ENCODE assay signal across 21 mouse cellular contexts in genomic region chr4:88314898-88315297, GRCm38 (mm10).
"Had no signal": no experiment of that assay in that cellular context is flagged by ENCODE, and none has a peak within 500 bp of the region (broad histone marks: within the 10 kb centered on the region; RNA-seq: fewer than 3 reads in every experiment).

No protein-coding gene starts in this region.

- H3K27ac ChIP-seq: kidney, embryonic 15.5 days; limb, embryonic 13.5 days; liver, embryonic 12.5 days; liver, embryonic 15.5 days; lung, embryonic 15.5 days; midbrain, embryonic 12.5 days; midbrain, embryonic 15.5 days; neural tube, embryonic 12.5 days; neural tube, embryonic 15.5 days had no signal

- H3K4me3 ChIP-seq: kidney, embryonic 15.5 days; limb, embryonic 13.5 days; liver, embryonic 12.5 days; liver, embryonic 15.5 days; lung, embryonic 15.5 days; midbrain, embryonic 12.5 days; midbrain, embryonic 15.5 days; neural tube, embryonic 12.5 days; neural tube, embryonic 15.5 days had no signal

- H3K27me3 ChIP-seq: kidney, embryonic 15.5 days; limb, embryonic 13.5 days; liver, embryonic 12.5 days; liver, embryonic 15.5 days; lung, embryonic 15.5 days; midbrain, embryonic 12.5 days; midbrain, embryonic 15.5 days; neural tube, embryonic 12.5 days; neural tube, embryonic 15.5 days had no signal

- DNase-seq: kidney, adult 2 months; kidney, postnatal 10 days; kidney, postnatal 36 days; left cerebral cortex, postnatal 4 days; liver; lung, adult 18-20 months; lung, postnatal 10 days; lung, postnatal 36 days; retina, postnatal 1 day; thymus, adult 2 months; thymus, postnatal 14 days; thymus, postnatal 4 days had no signal

- H3K4me1 ChIP-seq: kidney, embryonic 15.5 days; limb, embryonic 13.5 days; liver, embryonic 12.5 days; liver, embryonic 15.5 days; lung, embryonic 15.5 days; midbrain, embryonic 12.5 days; midbrain, embryonic 15.5 days; neural tube, embryonic 12.5 days; neural tube, embryonic 15.5 days had no signal

- H3K9me3 ChIP-seq: kidney, embryonic 15.5 days; limb, embryonic 13.5 days; liver, embryonic 12.5 days; liver, embryonic 15.5 days; lung, embryonic 15.5 days; midbrain, embryonic 12.5 days; midbrain, embryonic 15.5 days; neural tube, embryonic 12.5 days; neural tube, embryonic 15.5 days had no signal

- ATAC-seq: liver, embryonic 12.5 days; midbrain, embryonic 15.5 days had no signal

- H3K9ac ChIP-seq: kidney, embryonic 15.5 days; limb, embryonic 13.5 days; liver, embryonic 12.5 days; liver, embryonic 15.5 days; lung, embryonic 15.5 days; midbrain, embryonic 12.5 days; midbrain, embryonic 15.5 days; neural tube, embryonic 12.5 days; neural tube, embryonic 15.5 days had no signal

- H3K36me3 ChIP-seq: kidney, embryonic 15.5 days; limb, embryonic 13.5 days; liver, embryonic 12.5 days; liver, embryonic 15.5 days; lung, embryonic 15.5 days; midbrain, embryonic 12.5 days; midbrain, embryonic 15.5 days; neural tube, embryonic 12.5 days; neural tube, embryonic 15.5 days had no signal
